Mouse (Mus musculus): ENCODE results near the gene Clec2d.

GRCm38 (mm10) chr6:129170925-129171324 lies 9.5 kb upstream of the Clec2d start:
- no peak for TF ChIP-seq CTCF (IDR thresholded peaks at IDR 0.05; ENCODE audit: borderline replicate concordance, insufficient read depth, low read depth, low read length)
- no peak for TF ChIP-seq POLR2A (IDR thresholded peaks at IDR 0.05; ENCODE audit: borderline replicate concordance, insufficient read depth, low read length)

All from cerebellum, adult 2 months (tissue).